Mouse (Mus musculus) retina, embryonic 14.5 days (tissue): ENCODE measurements around the gene Cacna2d3.

Experiments used
- DNase-seq: peaks from one replicate; pipeline ENCODE4 v3.0.0-alpha.2; 2015; ENCODE audit warnings: low spot score

The Cacna2d3 gene

DNA sequence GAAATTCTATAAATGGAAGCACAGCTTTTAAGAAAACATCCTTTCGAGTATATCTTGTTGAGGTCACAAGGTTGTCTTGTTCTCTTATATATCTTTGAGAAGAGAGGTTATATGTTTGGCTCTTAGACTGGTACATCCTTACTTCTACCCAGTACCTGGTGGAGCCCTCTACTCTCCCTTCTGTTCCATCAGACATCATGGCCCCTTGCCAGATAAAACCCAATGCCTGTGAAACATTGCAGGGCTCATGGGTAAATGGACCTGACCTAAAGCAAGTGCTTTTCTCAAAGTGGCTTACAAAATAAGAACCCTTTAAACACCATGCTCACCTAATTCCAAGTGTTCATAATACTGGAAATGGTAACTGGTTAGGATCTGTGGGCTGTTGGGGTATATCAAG lies 660.2 kb downstream of the Cacna2d3 start:
- no peak for DNase-seq

DNA sequence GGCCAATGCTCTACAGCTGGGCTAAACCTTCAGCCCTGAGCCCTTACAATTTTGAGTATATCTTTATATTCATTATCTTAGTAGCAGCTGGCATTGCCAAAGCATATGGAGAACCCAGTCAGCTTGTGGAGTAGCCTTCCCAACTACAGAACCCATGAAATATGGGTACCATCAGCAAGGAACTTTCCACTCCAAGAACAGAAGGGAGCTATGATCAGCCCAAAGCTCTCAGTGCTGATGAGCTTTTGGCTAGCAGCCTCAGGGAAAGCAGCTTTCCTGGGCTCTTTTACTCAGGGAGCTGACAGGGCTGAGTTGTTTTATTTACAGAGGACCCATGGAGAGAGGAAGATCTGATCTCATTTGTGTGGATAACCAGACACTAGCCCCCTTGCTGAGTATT lies 661.0 kb downstream of the Cacna2d3 start:
- no peak for DNase-seq

DNA sequence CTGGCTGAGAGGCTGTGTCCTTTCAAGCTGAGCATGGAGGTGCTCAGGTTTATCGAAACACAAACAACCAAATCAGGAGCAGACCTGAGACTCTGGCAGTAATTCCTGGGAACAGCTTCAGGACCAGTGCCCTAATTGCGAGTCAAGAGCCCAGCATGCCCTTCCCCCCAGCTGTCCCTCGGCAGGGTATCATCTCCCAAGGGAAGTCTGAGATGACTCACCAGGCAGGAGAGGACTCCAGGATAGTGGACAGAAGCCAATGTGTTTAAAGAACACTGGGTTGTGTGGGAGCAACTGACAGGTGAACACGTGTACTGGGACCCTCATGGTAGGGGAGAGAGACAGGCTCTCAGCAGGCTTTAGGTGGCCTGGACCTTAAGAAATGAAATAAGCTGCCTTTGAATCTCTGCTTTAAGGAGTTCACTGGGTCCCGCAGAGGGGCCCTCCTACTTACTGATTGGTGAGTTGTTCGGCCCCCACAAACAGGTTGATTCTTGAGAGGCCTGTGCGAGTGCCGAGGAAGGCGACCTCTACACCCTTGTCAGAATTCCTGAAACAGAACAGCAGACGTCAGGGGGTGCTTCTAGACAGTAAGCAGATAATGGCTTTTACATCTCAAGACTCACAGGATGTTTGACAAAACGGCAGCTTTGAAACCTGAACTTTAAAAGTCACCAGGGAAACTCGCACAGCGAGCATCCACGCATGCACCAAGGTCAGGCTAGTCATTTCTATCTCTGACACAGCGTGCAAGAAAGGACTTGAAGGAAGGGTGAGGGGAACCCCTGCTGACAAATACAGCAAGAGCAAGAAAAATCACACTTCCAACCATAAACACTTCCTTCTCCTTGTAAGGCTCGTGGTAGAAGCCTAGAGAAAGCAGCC lies 669.5 kb downstream of the Cacna2d3 start:
- DNase-seq, result no peak

DNA sequence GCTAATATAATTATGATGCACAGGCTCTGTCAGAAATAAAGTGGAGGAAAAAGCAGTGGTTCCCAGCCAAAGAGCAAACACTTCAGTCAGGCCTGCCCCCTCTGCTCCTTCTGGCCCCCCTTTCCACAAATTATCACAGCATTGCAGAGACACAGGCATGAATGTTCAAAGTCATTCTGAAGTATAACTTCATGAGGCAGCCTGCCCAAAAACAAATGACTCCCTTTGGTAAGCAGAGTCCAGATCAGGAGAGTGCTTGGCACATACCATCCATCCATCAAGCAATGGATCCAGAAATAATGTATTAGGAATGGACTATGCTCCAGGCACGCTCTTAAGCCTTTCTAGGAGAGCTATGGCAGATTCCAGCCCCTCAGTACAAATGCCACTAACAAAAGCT lies 679.3 kb downstream of the Cacna2d3 start:
- no peak for DNase-seq

DNA sequence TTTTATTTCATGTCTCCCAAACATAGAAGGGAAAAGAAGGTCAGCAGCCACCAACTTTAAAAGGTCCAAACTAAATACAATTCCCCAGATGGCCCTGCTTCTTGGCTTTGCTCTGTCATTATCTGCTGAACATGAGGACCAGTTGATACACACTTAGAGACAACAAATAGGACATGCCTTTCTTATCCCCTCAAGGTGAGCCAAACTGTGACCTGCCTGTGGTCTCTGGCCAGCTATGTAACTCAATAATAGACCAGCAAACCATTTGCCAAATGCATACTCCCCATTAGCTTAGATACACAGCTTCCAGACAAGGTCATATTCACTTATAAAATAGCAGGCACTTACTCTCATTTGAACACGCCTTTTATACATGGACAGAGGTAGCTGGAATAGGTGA lies 680.2 kb downstream of the Cacna2d3 start:
- DNase-seq, result no peak

DNA sequence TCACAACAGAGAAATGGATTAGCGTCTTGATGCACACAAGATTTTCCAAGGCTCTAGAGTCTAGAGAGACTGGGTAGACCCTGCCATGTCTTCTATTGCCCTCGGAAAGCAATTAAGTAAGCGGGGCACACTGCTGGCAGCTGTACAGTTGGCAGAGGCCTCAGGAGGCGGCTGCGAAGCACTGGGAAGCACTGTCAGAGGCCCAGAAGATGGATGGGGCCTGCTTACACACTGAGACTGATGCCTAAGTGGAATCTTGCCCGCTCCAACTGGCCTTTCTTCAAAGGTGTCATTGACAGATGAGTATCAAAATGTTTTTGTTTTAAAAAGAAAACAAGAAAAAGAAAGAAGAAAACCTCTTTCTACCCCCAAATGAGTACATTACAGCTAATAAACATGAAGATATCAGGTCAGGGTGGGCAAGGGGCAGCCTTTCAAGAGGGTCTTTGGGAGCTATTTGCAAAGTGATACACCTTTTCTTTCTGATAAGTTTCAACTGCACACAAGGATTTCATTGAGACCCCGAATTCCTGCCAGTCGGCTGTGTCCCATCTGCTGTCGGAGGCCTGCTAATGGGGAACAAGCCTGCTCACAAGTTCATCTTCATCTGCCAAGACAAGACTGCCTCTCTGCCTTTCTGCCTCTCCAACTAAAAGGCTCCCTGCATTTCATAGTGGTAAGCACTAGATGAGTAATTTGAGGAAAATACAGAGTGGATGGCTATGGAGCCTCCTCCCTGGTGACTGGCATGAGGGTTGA lies 680.9 kb downstream of the Cacna2d3 start:
- no peak for DNase-seq

DNA sequence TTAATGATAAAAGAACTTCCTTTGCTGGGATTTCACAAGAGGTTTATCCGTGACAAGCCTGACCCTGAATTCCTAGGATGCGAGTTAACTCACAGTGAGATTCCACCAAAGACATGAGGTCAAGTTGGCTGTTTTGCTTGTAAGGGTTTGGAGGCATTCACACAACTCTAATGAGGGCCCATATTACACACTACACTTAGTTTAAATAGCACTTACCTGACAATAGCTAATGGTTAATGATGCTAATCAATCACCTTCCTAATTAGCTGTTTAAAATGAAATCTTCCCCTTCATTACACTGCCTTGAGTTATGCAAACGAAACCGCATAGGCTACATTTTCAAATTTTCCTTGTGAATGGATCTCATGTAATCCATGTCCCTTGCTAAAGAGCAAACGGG lies 683.4 kb downstream of the Cacna2d3 start:
- no peak for DNase-seq

DNA sequence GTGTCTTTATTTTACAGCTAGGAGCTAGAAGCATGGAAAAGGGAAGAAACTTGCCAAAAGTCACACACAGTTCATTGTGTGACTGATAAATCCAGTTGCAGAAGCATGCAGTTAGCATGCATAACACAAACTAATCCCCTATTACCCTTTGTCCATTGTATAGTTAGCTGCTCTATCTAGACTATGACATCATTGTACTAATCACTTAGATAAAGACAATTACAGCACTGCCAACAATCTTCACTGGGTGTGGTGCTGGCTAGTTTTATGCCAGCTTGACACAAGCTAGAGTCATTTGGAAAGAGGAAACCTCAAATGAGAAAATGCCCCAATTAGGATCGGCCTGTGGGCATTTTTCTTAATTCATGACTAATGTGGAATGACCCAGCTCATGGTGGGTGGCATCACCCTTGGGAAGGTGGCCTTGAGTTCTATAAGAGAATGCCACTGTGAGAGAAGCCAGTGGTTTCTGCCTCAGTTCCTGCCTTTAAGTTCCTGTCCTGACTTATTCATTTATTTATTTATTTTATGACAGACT lies 689.7 kb downstream of the Cacna2d3 start:
- DNase-seq, result no peak

DNA sequence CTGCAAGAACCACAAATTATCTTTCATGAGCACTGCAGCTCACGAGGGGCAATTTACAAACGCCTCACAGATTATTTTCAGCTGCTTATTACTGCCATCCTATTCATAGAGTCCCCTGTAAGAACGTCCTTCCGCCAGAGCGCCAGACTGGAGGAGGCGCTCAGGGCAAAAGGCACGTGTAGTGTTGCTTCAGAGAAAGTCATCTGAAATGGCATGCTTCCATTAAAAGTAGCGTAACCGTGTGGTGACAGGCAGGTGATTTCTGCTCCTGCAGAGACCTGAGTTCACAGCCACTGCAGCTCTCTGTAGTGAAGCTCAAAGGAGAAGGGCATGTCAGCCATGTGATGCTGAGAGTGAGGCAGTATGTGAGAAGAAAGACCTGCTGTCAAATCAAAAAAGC lies 691.1 kb downstream of the Cacna2d3 start:
- no peak for DNase-seq

DNA sequence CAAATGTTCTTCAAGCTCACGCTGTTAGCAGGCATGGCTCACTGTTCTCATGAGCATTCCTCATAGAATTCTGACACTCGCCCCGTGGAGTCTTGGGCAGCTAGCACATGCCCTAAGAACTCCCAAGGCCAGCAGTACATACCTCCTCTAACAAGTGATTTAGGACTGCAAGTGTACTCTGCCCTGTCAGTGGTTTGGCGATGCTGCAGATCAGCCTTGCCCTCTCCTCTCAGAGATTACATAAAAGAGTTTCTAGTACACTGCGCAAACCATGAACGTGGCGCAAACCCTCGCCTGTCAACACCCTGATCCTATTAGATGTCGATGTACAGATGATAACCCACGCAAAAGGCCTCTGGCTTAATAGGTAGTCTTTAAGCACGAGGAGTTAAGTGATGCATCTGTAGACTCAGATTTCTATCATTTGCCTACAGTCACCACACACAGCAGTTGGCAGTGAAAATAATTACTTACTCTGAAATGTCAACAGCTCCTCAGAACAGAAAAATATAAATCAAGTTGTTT lies 691.7 kb downstream of the Cacna2d3 start:
- no peak for DNase-seq

DNA sequence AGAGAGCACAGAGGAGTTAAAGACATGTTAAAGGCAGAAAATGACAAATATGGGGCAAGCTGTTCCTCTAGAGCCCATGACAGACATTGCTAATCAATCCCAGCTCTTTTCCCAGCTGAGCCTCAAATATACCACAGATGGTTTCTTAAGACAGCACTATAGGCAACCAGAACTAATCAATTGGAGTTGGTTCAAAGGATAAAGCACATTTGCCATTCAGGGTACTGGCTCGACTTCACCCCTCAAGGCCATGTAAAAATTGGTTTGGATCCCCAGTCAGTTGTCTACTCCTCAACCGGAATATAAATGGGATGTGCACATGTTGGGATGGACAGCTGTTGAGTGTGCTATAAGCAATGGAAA lies 692.6 kb downstream of the Cacna2d3 start:
- no peak for DNase-seq

DNA sequence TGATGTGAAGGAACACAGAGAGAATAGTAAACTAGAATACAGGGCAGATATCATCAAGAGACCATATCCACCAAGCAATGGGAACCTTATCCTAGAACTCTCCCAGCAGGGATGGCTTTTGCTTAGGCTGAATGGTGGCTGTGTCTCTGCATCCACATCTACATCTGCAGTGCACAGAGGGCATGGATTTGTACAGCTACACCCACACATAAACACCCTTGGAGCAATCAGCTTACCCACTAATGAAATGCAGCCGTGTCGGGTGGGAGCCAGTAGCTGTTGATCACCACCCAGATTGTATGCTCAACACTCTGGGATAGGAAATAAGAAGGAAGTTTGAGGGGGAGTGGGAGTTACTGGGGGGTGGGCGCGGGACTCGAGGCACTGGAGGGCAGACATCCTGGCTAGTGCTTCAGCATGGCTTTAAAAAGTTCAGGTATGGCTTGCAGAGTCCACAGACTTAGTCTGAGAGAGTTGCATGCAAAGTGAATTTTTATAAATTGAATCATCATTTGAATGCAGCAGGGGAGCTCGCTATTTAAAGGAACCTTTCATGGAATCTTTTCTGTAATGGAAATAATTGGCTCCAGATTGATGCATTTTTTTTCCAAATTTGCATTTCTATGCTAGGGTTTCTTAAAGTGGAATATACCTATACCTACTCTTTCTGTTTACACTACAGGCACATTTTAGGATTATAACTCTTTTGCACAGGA lies 693.1 kb downstream of the Cacna2d3 start:
- no peak for DNase-seq

DNA sequence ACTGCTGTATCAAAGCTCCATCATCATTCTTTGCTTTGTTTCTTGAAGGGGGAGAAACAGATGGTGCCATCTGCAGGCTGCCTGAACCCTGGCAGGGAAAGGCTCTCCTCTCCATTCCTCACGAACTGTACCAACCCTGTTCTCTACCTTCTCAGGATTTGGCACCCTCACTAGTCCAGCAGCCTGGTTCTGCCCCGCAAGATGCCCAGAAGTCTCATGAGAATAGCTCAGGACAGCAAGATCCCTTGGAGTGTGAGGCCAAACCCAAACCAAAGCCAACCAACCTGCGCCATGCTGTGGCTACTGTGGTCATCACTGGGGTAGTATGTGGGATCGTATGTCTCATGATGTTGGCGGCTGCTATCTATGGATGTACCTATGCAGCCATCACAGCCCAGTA lies 694.4 kb downstream of the Cacna2d3 start:
- no peak for DNase-seq

DNA sequence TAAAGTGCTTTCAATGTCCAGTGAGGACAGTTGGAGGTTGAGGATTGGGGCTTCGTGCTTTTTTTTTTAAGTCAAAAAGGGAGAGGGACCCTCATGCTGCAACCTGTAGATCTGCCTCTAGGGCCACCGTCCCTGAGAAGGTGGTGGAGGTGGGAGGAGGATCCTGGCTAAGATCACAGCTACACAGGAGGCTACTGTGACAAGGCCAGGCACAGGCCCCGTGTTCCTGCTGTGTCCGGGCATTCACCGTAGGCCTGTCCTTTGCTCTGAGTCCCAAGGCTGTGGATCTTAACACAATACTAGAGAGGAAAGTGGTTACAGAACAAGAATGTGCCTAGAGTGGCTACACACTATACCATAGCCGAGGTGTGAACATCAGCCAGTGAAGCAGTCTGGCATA lies 696.3 kb downstream of the Cacna2d3 start:
- DNase-seq, result no peak

DNA sequence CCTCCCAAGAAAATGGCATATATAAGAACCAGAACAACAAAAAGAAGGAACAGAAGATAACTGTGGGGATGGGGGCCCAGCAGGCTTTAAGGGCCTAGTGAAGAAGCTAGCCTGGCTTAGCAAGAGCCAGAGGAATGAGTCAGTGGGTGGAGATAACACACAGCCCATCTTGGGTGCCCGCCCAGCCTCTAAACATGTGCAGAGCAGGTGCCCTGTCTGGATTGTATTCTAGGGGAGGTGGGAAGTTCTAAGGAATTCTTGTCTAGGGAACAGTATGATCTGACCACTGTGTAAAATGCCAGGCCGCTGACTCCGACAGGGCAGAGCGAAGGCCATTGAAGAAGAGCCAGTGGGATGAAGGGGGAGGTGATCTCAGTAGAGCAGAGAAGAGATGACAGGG lies 698.4 kb downstream of the Cacna2d3 start:
- DNase-seq, result no peak

DNA sequence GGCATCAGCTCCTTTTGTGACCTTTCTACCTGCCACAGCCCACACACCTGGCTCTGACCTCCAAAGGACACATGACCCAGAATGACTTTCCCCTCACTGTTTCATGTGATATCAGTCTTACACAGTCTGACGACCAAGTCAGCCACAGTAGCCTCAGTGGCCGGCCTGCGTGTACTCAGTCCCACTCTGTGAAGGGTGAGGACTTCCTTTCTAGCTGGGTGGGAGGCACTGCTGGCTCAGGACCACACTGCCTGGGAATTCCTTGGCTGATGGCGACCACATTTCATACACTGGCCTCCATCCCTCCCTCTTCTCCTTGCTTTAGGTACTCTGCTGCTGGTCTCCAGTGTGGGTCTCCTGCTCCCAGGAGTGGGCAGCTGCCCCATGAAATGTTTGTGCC lies 700.4 kb downstream of the Cacna2d3 start:
- DNase-seq, result no peak

DNA sequence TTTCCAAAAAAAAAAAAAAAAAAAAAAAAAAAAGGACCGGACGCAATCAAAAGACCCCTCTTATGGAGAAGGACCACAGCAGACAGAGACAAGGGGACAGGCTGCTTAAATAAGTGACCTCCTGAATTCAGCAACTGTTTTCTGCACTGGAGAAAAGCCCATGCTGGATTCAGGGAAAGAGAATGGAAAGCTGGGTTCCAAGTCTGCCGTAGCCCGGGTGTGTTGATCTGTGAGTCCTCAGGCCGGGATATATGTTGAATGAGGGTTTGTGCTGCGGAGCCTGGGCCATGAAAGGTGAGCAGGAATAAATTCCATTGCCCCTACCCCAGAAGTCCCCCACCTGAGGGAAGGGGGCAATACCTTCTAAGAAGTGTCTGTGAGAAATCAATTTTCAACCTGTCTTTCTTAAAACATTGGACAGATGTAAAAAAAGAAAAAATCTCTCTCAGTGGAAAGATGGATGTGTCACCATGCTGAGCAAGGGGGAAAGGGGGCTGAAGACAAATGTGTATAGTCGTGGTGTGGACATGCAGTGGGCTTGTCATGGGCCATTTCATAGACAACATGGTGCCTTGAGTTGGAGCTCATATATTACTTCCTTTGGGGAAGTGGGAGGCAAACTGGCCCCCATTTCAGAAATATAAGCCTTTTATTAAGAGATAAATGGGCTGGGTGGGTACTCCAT lies 703.2 kb downstream of the Cacna2d3 start:
- no peak for DNase-seq

DNA sequence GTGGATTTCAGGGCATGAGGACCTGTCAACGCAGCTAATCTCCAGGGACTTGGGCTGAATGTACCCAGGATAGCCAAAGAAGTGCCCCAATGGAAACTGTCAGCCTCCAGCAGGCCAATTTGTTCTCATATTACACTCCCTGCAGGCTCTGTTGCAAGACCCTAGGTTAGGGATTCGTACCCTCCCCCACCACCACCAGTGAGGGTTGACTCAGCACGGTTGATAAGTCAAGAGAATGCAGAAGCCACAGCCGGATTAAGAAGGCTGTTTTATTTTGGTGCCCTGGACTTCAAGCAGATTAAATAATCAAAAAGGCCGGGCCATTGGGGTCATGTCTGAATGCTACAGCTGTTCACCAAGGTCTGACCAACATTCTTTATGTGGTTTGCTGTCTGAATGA lies 703.8 kb downstream of the Cacna2d3 start, which contains the start of gene Lrtm1:
Gene Lrtm1, plus strand, starts transcription at position 326 of the 400 bp plus-strand sequence.
- DNase-seq, result peak; percentile 24

DNA sequence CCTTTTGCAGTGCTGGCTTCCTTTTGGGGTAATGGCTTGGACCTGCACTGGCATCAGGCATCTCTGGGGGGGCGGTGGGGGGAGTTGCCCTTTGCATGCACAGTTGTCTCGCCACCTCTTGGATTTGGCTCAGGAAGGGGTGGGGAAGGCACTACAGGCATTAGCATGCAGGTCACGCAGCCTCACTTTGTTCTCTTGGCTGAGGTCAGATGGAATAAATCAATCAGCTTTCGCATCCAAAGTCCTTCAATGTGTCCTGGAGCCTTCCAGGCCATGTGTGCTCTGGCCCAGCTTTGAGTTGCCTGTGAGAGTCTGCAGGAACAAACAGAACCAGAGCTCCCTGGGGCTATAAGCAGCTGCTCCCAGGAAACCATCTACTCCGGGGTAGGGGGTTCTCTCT lies 705.8 kb downstream of the Cacna2d3 start:
- peak; percentile 57 for DNase-seq

DNA sequence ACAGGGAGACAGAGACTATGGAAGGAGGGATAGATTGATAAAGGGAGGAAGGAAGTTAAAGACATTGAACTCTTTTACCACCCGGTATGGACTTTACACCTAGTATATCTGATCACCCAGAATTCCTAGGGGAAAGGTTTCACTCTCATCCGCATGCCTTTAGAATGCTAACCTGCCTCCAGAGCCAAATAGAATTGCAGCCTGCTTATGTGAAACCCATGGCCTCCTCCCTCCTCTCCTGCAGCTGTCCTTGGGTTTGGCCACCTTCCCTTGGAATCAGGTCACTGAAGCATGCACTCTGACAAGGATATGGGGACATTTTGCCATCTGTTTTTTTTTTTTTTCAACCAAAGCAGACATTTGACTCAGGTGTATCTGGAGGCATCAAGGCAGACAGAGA lies 707.0 kb downstream of the Cacna2d3 start:
- no peak for DNase-seq

DNA sequence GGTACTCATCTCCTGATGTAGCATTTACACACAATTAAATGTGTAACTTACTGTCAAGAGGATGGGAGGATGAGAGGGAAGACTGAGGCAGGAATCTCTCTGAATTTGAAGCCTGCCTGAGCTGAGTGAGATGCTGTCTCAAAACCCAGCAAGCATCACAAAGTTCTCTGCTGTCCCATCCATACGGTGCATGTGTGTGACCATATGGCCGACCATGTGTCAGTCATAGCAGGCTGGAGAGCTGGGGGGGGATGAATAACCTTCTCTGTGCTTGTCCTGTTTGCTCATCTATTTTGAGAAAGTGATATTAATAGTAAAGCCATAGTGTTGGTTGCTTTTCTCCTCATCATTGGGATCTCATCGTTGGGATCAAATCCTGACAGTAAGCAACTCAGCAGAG lies 708.5 kb downstream of the Cacna2d3 start:
- DNase-seq, result no peak

DNA sequence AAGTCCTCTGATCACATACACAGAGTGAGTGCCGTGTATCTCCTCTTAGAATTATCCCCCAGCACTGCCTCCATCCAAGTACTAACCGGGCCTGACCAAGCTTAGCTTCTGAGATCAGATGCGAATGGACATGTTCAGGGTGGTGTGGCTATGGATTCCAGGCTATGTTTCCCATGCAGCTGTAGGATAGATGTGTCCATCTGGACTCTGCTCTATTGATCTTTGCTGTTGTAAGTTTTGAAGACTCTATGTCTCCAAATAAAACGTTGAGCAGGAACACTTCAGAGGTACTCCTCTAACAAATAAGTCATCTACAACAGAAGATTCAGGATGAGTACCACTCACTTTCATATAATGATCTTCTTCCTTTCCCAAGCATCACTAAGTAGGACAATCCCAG lies 712.0 kb downstream of the Cacna2d3 start:
- no peak for DNase-seq
